8 mouse cellular contexts compared by ENCODE assay signal in genomic region chr3:88410645-88411031, GRCm38 (mm10). TPM values are rescaled to one million over a fixed set of nuclear protein-coding genes. Genes with fewer than 3 reads are reported as not detected.
DNase-seq lines count a peak whose midpoint lies in the region; ATAC-seq and TF ChIP-seq lines count a peak whose summit lies in the region.

No protein-coding gene starts in this region.

- DNase-seq in gastrocnemius, adult 2 months = no peak
- no peak for DNase-seq in gastrocnemius, adult 8-10 months (ENCODE audit: low spot score in 2 of 2)
- DNase-seq in G1E (ENCODE audit: low spot score) = no peak
- DNase-seq in stomach, postnatal 0 days (ENCODE audit: low spot score) = no peak
- DNase-seq in Muller cell, postnatal 12 days (ENCODE audit: inconsistent ontology term) = no peak
- no peak for DNase-seq in left cerebral cortex, postnatal 10 days (ENCODE audit: extremely low spot score in 1 of 2, low spot score in 2 of 2)

- no peak for ATAC-seq in G1E (ENCODE audit: extremely low read depth, insufficient number of reproducible peaks, low FRiP score, poor library complexity, severe bottlenecking)
- no peak for ATAC-seq in heart, embryonic 16.5 days (replicated peaks; ENCODE audit: extremely low read depth, insufficient read depth, low FRiP score)
- no peak for ATAC-seq in liver, embryonic 12.5 days
- ATAC-seq in stomach, postnatal 0 days (ENCODE audit: low FRiP score, low TSS enrichment) = no peak; the same call in 1 of the 2 replicates

- TF ChIP-seq EP300 in stomach, postnatal 0 days (optimal IDR thresholded peaks at IDR 0.05) = no peak

- H3K9ac ChIP-seq in heart, embryonic 16.5 days (ENCODE audit: low read length) = peak overlapping the region; percentile 94
- peak overlapping the region; percentile 91 for H3K9ac ChIP-seq in liver, embryonic 12.5 days
- H3K9ac ChIP-seq in stomach, postnatal 0 days (ENCODE audit: low read length) = peak overlapping the region; percentile 89; the same call in 1 of the 2 replicates

- WGBS in heart, embryonic 16.5 days = 19% methylated on average over 7 of the region's 7 CpGs
- WGBS in liver, embryonic 12.5 days (ENCODE audit: insufficient replicate concordance) = 24% methylated on average over 7 of the region's 7 CpGs
- 17% methylated on average over 7 of the region's 7 CpGs for WGBS in stomach, postnatal 0 days

- H3K27ac ChIP-seq in gastrocnemius, adult 2 months = peak overlapping the region; percentile 99
- H3K27ac ChIP-seq in heart, embryonic 16.5 days (ENCODE audit: low read length) = peak overlapping the region; percentile 98
- H3K27ac ChIP-seq in liver, embryonic 12.5 days = peak overlapping the region; percentile 93
- H3K27ac ChIP-seq in stomach, postnatal 0 days (replicated peaks) = peak overlapping the region; percentile 96

- no peak for TF ChIP-seq CTCF in gastrocnemius, adult 2 months (IDR thresholded peaks at IDR 0.05)
- TF ChIP-seq CTCF in G1E (IDR thresholded peaks at IDR 0.05; ENCODE audit: low read depth, low read length) = no peak
- no peak for TF ChIP-seq CTCF in stomach, postnatal 0 days (IDR thresholded peaks at IDR 0.05; ENCODE audit: low read depth)

- H3K4me3 ChIP-seq in gastrocnemius, adult 2 months = peak overlapping the region; percentile 82
- peak overlapping the region; percentile 84; the same call in 1 of the 2 replicates for H3K4me3 ChIP-seq in G1E (ENCODE audit: low read depth, low read length)
- H3K4me3 ChIP-seq in heart, embryonic 16.5 days (ENCODE audit: low read length) = peak overlapping the region; percentile 71
- H3K4me3 ChIP-seq in liver, embryonic 12.5 days = peak overlapping the region; percentile 75
- H3K4me3 ChIP-seq in stomach, postnatal 0 days (ENCODE audit: low read depth, low read length) = peak overlapping the region; percentile 70

- H3K4me1 ChIP-seq in G1E (ENCODE audit: insufficient read depth, low read depth, low read length) = peaks cover 82% of the 10 kb centered on the region
- H3K4me1 ChIP-seq in heart, embryonic 16.5 days (ENCODE audit: control insufficient read depth, insufficient read depth, low read length) = peaks cover 17% of the 10 kb centered on the region
- H3K4me1 ChIP-seq in liver, embryonic 12.5 days = peaks cover 77% of the 10 kb centered on the region
- H3K4me1 ChIP-seq in stomach, postnatal 0 days (replicated peaks; ENCODE audit: control insufficient read depth, insufficient read depth) = no peaks in the 10 kb centered on the region; the same call in 1 of the 2 replicates

- H3K27me3 ChIP-seq in G1E (ENCODE audit: insufficient read depth, low read length) = no peaks in the 10 kb centered on the region
- no peaks in the 10 kb centered on the region for H3K27me3 ChIP-seq in heart, embryonic 16.5 days (ENCODE audit: control insufficient read depth, insufficient read depth, low read length)
- H3K27me3 ChIP-seq in liver, embryonic 12.5 days (replicated peaks) = no peaks in the 10 kb centered on the region
- H3K27me3 ChIP-seq in stomach, postnatal 0 days (ENCODE audit: control insufficient read depth, insufficient read depth, low read length) = no peaks in the 10 kb centered on the region

- H3K4me2 ChIP-seq in heart, embryonic 16.5 days (ENCODE audit: low read depth, low read length) = peak overlapping the region; percentile 85
- H3K4me2 ChIP-seq in liver, embryonic 12.5 days = peak overlapping the region; percentile 91
- H3K4me2 ChIP-seq in stomach, postnatal 0 days (replicated peaks; ENCODE audit: low read depth) = peak overlapping the region; percentile 67

- intact Hi-C loops in gastrocnemius, adult 2 months (cut with DNase I) = loop anchor here (2.0 kb wide), 1 partner anchor 16 kb away; no protein-coding TSS in a partner anchor
- intact Hi-C loops in left cerebral cortex, postnatal 10 days (cut with DNase I) = no loop called here

- H3K9me3 ChIP-seq in G1E (replicated peaks) = no peaks in the 10 kb centered on the region
- H3K9me3 ChIP-seq in heart, embryonic 16.5 days (replicated peaks; ENCODE audit: control insufficient read depth, low read length) = no peaks in the 10 kb centered on the region
- no peaks in the 10 kb centered on the region for H3K9me3 ChIP-seq in liver, embryonic 12.5 days (replicated peaks)
- H3K9me3 ChIP-seq in stomach, postnatal 0 days (ENCODE audit: control insufficient read depth, low read length) = no peaks in the 10 kb centered on the region

- H3K36me3 ChIP-seq in G1E (replicated peaks) = peaks cover 87% of the 10 kb centered on the region
- peaks cover 6% of the 10 kb centered on the region; the same call in 1 of the 2 replicates for H3K36me3 ChIP-seq in heart, embryonic 16.5 days (ENCODE audit: control insufficient read depth, insufficient read depth)
- H3K36me3 ChIP-seq in liver, embryonic 12.5 days = peaks cover 69% of the 10 kb centered on the region
- H3K36me3 ChIP-seq in stomach, postnatal 0 days (ENCODE audit: control insufficient read depth, insufficient read depth, low read length) = peaks cover 5% of the 10 kb centered on the region

RNA-seq across cellular contexts. Expression of gene Pmf1, which starts 0.5 kb away (rescaled TPM):
- 10 to 100 TPM; 16.2 to 19.7 TPM for total RNA-seq in gastrocnemius, adult 2 months (2021)
- 10 to 100 TPM; 15.5 to 18.5 (median 16.7) TPM for total RNA-seq in gastrocnemius, adult 8-10 months (2022)
- total RNA-seq in G1E (2014; fragmentation: Nextera tagmentation) (273 and 301 TPM in 2 replicates), G1E (2017) (110 and 117 TPM in 2 replicates)
- 254 and 283 TPM in 2 replicates for polyA plus RNA-seq in G1E (2012)
- 98.2 and 98.4 TPM in 2 replicates for polyA plus RNA-seq in heart, embryonic 16.5 days (2015; fragmentation: Nextera tagmentation; extraction: Ambion mirVana)
- 104 and 115 TPM in 2 replicates for polyA plus RNA-seq in liver, embryonic 12.5 days (2016; fragmentation: Nextera tagmentation; extraction: Ambion mirVana)
- polyA plus RNA-seq in stomach, postnatal 0 days (2015; fragmentation: Nextera tagmentation; extraction: Ambion mirVana) = 55.6 and 58.1 TPM in 2 replicates
- total RNA-seq in left cerebral cortex, postnatal 10 days (2021) = 10 to 100 TPM; 10.3 to 11.5 TPM

RNA-seq across cellular contexts. Expression of gene Slc25a44, which starts 14.3 kb away (rescaled TPM):
- 10 to 100 TPM; 16.1 to 18.5 TPM for total RNA-seq in gastrocnemius, adult 2 months (2021)
- total RNA-seq in gastrocnemius, adult 8-10 months (2022) = 10 to 100 TPM; 19.5 to 22.4 (median 21.5) TPM
- total RNA-seq in G1E (2014; fragmentation: Nextera tagmentation) = 62.0 and 62.3 TPM in 2 replicates
- total RNA-seq in G1E (2017) = 50.3 and 50.9 TPM in 2 replicates
- 17.4 and 23.0 TPM in 2 replicates for polyA plus RNA-seq in G1E (2012)
- 13.3 and 13.7 TPM in 2 replicates for polyA plus RNA-seq in heart, embryonic 16.5 days (2015; fragmentation: Nextera tagmentation; extraction: Ambion mirVana)
- 14.0 and 14.9 TPM in 2 replicates for polyA plus RNA-seq in liver, embryonic 12.5 days (2016; fragmentation: Nextera tagmentation; extraction: Ambion mirVana)
- polyA plus RNA-seq in stomach, postnatal 0 days (2015; fragmentation: Nextera tagmentation; extraction: Ambion mirVana) = 9.7 and 9.8 TPM in 2 replicates
- 10 to 100 TPM; 60.3 to 62.5 TPM for total RNA-seq in left cerebral cortex, postnatal 10 days (2021)

RNA-seq across cellular contexts. Expression of gene Bglap, which starts 26.4 kb away (rescaled TPM):
- not detected for total RNA-seq in gastrocnemius, adult 2 months (2021)
- not detected for total RNA-seq in gastrocnemius, adult 8-10 months (2022)
- total RNA-seq in G1E (2014; fragmentation: Nextera tagmentation) = not detected in 2 replicates
- not detected in 2 replicates for total RNA-seq in G1E (2017)
- not detected in 2 replicates for polyA plus RNA-seq in G1E (2012)
- polyA plus RNA-seq in heart, embryonic 16.5 days (2015; fragmentation: Nextera tagmentation; extraction: Ambion mirVana) = not detected in 2 replicates
- not detected in 2 replicates for polyA plus RNA-seq in liver, embryonic 12.5 days (2016; fragmentation: Nextera tagmentation; extraction: Ambion mirVana)
- 0.64 TPM in 1 of 2 replicates, not detected in the other for polyA plus RNA-seq in stomach, postnatal 0 days (2015; fragmentation: Nextera tagmentation; extraction: Ambion mirVana)
- 1 to 10 TPM in 1 of 2 experiments, under 1 TPM in 1; 0.95 to 2.6 TPM for total RNA-seq in left cerebral cortex, postnatal 10 days (2021)

RNA-seq across cellular contexts. Expression of gene Bglap2, which starts 32.1 kb away (rescaled TPM):
- total RNA-seq in gastrocnemius, adult 2 months (2021) = not detected
- total RNA-seq in gastrocnemius, adult 8-10 months (2022) = not detected
- total RNA-seq in G1E (2014; fragmentation: Nextera tagmentation) = not detected in 2 replicates
- not detected in 2 replicates for total RNA-seq in G1E (2017)
- polyA plus RNA-seq in G1E (2012) = not detected in 2 replicates
- not detected in 2 replicates for polyA plus RNA-seq in heart, embryonic 16.5 days (2015; fragmentation: Nextera tagmentation; extraction: Ambion mirVana)
- polyA plus RNA-seq in liver, embryonic 12.5 days (2016; fragmentation: Nextera tagmentation; extraction: Ambion mirVana) = not detected in 2 replicates
- polyA plus RNA-seq in stomach, postnatal 0 days (2015; fragmentation: Nextera tagmentation; extraction: Ambion mirVana) = 20.1 and 24.9 TPM in 2 replicates
- total RNA-seq in left cerebral cortex, postnatal 10 days (2021) = not detected

RNA-seq across cellular contexts. Expression of gene Bglap3, which starts 38.1 kb away (rescaled TPM):
- not detected for total RNA-seq in gastrocnemius, adult 2 months (2021)
- not detected for total RNA-seq in gastrocnemius, adult 8-10 months (2022)
- total RNA-seq in G1E (2014; fragmentation: Nextera tagmentation) (not detected in 2 replicates), G1E (2017) (0.16 and 0.17 TPM in 2 replicates)
- not detected in 2 replicates for polyA plus RNA-seq in G1E (2012)
- polyA plus RNA-seq in heart, embryonic 16.5 days (2015; fragmentation: Nextera tagmentation; extraction: Ambion mirVana) = 0.21 TPM in 1 of 2 replicates, not detected in the other
- polyA plus RNA-seq in liver, embryonic 12.5 days (2016; fragmentation: Nextera tagmentation; extraction: Ambion mirVana) = 0.11 and 0.13 TPM in 2 replicates
- 199 and 225 TPM in 2 replicates for polyA plus RNA-seq in stomach, postnatal 0 days (2015; fragmentation: Nextera tagmentation; extraction: Ambion mirVana)
- total RNA-seq in left cerebral cortex, postnatal 10 days (2021) = under 1 TPM in 1 of 2 experiments, not detected in 1; 0.66 TPM

Comparison
In these comparisons a context has a peak if more than half of its experiments do, and no peak if none do; other contexts are left out.
1. RNA of gene Pmf1, which starts 0.5 kb away (total RNA-seq): 110 to 301 TPM in G1E; 16.2 to 19.7 TPM in gastrocnemius, adult 2 months, 15.5 to 18.5 TPM in gastrocnemius, adult 8-10 months and 10.3 to 11.5 TPM in left cerebral cortex, postnatal 10 days; every median in the first group is over 4 times any median in the second.
2. Peak in every context shown above with its lines, with median percentiles within 50 percentile points of each other: H3K27ac ChIP-seq, H3K4me3 ChIP-seq, H3K4me2 ChIP-seq and H3K9ac ChIP-seq.